Mouse (Mus musculus): ENCODE data around the gene Slc8b1. TPM values are rescaled to one million over a fixed set of nuclear protein-coding genes. Genes with fewer than 3 reads are reported as not detected.
A peak's percentile ranks its signal among the peaks of the same experiment; 100 is the strongest.

The Slc8b1 gene
- polyA plus RNA-seq, 1 experiment from 2014 or later: 2.8 TPM

GRCm38 (mm10) chr5:120511643-120512220, 764 bp downstream of the Slc8b1 start:
- Histone ChIP-seq H3K27me3 (replicated peaks) (no peaks in the 10 kb centered on the region; the same call in 1 of the 2 replicates), H3K4me2 (peak overlapping the region; percentile 72), H3K27ac (replicated peaks) (no peak overlapping the region), H3K36me3 (no peaks in the 10 kb centered on the region), H3K9ac (replicated peaks) (0 out of 2 replicates have a peak overlapping the region, but pooled peaks have one; percentile 33), H3K4me1 (peaks cover 34% of the 10 kb centered on the region), H3K9me3 (replicated peaks) (no peaks in the 10 kb centered on the region), H3K4me3 (replicated peaks) (peak overlapping the region; percentile 48)
- no peak for ATAC-seq (ENCODE audit: low FRiP score)
- 36% methylated on average over 14 of the region's 14 CpGs for WGBS

DNA sequence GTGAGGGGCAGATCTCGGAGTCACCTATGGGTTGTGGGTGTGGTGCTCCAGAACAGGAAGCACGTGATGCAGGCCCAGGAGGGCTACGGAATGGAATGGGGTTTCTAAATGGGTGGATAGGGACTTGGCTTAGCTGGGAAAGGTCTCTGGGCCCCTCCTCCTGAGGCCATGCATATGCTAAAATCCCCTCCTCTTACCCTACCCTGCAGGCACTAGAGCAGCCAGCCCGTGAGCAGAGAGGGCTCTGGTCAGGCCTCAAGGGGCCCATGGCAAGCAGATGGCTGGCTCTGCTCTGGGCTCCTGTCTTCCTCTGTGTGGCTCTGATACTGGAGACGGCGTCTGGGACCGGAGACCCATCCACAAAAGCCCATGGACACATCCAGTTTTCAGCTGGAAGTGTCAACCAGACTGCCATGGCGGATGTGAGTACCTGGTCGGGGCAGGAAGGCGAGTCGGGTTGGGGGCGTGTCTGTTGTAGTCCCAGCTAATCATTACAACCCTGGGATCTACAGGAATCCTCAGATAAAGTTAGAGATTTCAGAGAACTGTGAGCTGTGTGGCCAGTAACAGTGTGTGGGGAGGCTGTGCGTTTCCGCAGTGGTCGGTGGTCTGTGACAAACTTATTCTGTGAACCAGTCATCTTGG, 2.1 kb downstream of the Slc8b1 start:
- H3K4me1 ChIP-seq: peaks cover 31% of the 10 kb centered on the region
- no peak for ATAC-seq (ENCODE audit: low FRiP score)
- no peak overlapping the region; the same call in 1 of the 2 replicates for H3K9ac ChIP-seq (replicated peaks)
- 41% methylated on average over 15 of the region's 15 CpGs for WGBS
- H3K27ac ChIP-seq (replicated peaks): no peak overlapping the region
- H3K4me2 ChIP-seq: no peak overlapping the region
- no peaks in the 10 kb centered on the region; the same call in 1 of the 2 replicates for H3K27me3 ChIP-seq (replicated peaks)
- no peak overlapping the region for H3K4me3 ChIP-seq (replicated peaks)
- no peaks in the 10 kb centered on the region for H3K9me3 ChIP-seq (replicated peaks)
- no peaks in the 10 kb centered on the region for H3K36me3 ChIP-seq

- H3K36me3 ChIP-seq: no peaks in the 10 kb centered on the region
- H3K4me3 ChIP-seq (replicated peaks): no peak overlapping the region
- peaks cover 31% of the 10 kb centered on the region for H3K4me1 ChIP-seq
- no peaks in the 10 kb centered on the region; the same call in 1 of the 2 replicates for H3K27me3 ChIP-seq (replicated peaks)
- no peak overlapping the region for H3K27ac ChIP-seq (replicated peaks)
- H3K9ac ChIP-seq (replicated peaks): no peak overlapping the region
- no peak for ATAC-seq (ENCODE audit: low FRiP score)
- WGBS: 78% methylated on average over 9 of the region's 9 CpGs
- no peak overlapping the region for H3K4me2 ChIP-seq
- no peaks in the 10 kb centered on the region for H3K9me3 ChIP-seq (replicated peaks)
Measured at GRCm38 (mm10) chr5:120514031-120514677, 3.2 kb downstream of the Slc8b1 start.

DNA sequence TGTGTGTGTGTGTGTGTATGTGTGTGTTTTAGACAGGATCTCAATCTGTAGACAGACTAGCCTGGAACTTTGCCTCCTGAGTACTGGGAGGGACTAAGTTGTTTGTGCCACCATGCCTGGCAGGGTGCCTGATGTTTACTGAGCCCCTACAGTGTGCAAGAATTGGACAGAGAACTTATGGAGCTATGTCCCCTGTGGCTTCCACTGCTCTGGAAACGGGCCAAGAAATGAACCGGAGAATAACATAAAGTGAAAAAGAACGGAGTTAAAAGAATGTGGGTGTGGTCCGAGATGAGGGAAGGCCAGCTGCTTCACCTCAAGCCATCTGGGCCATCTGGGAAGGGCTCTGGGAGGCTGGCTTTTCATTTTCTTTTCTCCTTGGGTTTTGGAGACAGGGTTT, 3.8 kb downstream of the Slc8b1 start:
- peaks cover 31% of the 10 kb centered on the region for H3K4me1 ChIP-seq
- H3K27me3 ChIP-seq (replicated peaks): no peaks in the 10 kb centered on the region; the same call in 1 of the 2 replicates
- H3K4me2 ChIP-seq: no peak overlapping the region
- no peaks in the 10 kb centered on the region for H3K36me3 ChIP-seq
- no peaks in the 10 kb centered on the region for H3K9me3 ChIP-seq (replicated peaks)
- no peak for ATAC-seq (ENCODE audit: low FRiP score)
- H3K9ac ChIP-seq (replicated peaks): no peak overlapping the region
- no peak overlapping the region for H3K27ac ChIP-seq (replicated peaks)
- no peak overlapping the region for H3K4me3 ChIP-seq (replicated peaks)
- 17% methylated on average over 4 of the region's 4 CpGs for WGBS

DNA sequence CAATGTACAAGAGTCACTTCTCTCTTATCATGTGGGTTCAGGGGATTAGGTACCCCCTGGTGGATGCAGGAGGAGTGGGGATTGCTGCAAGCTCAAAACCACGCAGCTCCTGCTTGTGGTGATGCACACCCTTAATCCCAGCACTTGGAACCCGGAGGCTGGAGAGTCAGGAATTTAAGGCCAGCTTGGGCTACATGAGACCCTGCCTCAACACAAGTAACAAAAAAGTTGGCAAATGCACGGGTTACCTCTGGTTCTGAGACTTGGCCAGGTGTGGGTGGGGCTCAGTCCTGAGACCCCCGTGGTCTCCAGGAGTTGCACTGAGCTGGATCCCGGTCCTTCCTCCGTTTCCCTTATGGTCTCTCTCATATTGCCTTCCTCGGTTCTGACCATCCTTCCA, 4.5 kb downstream of the Slc8b1 start:
- Histone ChIP-seq H3K9ac (replicated peaks) (no peak overlapping the region), H3K4me1 (peaks cover 26% of the 10 kb centered on the region), H3K4me2 (no peak overlapping the region), H3K27me3 (replicated peaks) (no peaks in the 10 kb centered on the region; the same call in 1 of the 2 replicates), H3K9me3 (replicated peaks) (no peaks in the 10 kb centered on the region), H3K27ac (replicated peaks) (no peak overlapping the region), H3K4me3 (replicated peaks) (no peak overlapping the region), H3K36me3 (no peaks in the 10 kb centered on the region)
- no peak for ATAC-seq (ENCODE audit: low FRiP score)
- WGBS: 82% methylated on average over 7 of the region's 7 CpGs

- H3K9me3 ChIP-seq (replicated peaks): no peaks in the 10 kb centered on the region
- H3K9ac ChIP-seq (replicated peaks): no peak overlapping the region
- peaks cover 17% of the 10 kb centered on the region for H3K4me1 ChIP-seq
- no peak for ATAC-seq (ENCODE audit: low FRiP score)
- 67% methylated on average over 15 of the region's 15 CpGs for WGBS
- H3K4me3 ChIP-seq (replicated peaks): no peak overlapping the region
- H3K27me3 ChIP-seq (replicated peaks): no peaks in the 10 kb centered on the region; the same call in 1 of the 2 replicates
- H3K36me3 ChIP-seq: no peaks in the 10 kb centered on the region
- H3K4me2 ChIP-seq: no peak overlapping the region
- no peak overlapping the region for H3K27ac ChIP-seq (replicated peaks)
Measured at GRCm38 (mm10) chr5:120516221-120516984, 5.4 kb downstream of the Slc8b1 start.

GRCm38 (mm10) chr5:120517552-120517951, 6.6 kb downstream of the Slc8b1 start:
- ATAC-seq (ENCODE audit: low FRiP score): no peak
- Histone ChIP-seq H3K27me3 (replicated peaks) (no peaks in the 10 kb centered on the region), H3K4me2 (no peak overlapping the region), H3K27ac (replicated peaks) (no peak overlapping the region), H3K4me3 (replicated peaks) (no peak overlapping the region), H3K9ac (replicated peaks) (no peak overlapping the region), H3K9me3 (replicated peaks) (no peaks in the 10 kb centered on the region), H3K4me1 (peaks cover 10% of the 10 kb centered on the region; the same call in 1 of the 2 replicates), H3K36me3 (no peaks in the 10 kb centered on the region)
- whole genome bisulfite sequencing: 47% methylated on average over 9 of the region's 9 CpGs

DNA sequence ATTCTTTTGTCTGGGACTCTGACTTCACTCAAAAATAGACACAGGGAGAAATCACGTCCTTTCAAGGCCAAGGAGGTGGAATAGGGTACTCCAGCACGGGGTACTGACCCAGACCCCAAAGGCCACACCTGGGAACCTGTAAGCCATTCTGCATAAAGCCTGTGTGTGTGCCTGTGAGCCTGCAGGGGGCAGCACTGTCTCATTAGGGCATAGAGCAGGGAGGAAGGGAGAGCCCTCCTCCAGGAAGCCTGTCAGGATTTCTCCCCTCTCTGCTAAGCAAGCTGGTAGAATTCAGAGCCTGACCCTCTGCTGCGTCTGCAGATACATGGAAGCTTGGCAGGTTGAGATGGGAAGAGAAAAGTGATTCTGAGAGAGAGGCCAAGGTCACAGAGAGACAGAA, 11.7 kb downstream of the Slc8b1 start:
- Histone ChIP-seq H3K36me3 (no peaks in the 10 kb centered on the region), H3K9me3 (replicated peaks) (no peaks in the 10 kb centered on the region), H3K4me1 (no peaks in the 10 kb centered on the region), H3K27me3 (replicated peaks) (no peaks in the 10 kb centered on the region), H3K27ac (replicated peaks) (no peak overlapping the region), H3K4me3 (replicated peaks) (no peak overlapping the region), H3K4me2 (no peak overlapping the region), H3K9ac (replicated peaks) (no peak overlapping the region)
- no peak for ATAC-seq (ENCODE audit: low FRiP score)
- 77% methylated on average over 3 of the region's 3 CpGs for WGBS

DNA sequence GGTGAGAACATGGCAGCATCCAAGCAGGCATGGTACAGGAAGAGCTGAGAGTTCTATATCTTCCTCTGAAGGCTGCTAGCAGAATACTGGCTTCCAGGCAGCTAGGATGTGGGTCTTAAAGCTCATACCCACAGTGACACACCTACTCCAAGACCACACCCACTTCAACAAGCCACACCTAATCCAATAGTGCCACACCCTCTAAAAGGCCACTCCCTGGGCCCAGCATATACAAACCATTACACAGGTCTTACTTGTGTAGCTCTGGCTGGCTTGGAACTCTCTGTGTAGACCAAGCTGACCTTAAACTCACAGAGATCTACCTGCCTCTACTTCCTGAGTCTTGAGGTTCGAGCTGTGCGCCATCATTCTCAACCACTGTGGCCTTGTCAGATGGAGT, 13.8 kb downstream of the Slc8b1 start:
- no peaks in the 10 kb centered on the region for H3K9me3 ChIP-seq (replicated peaks)
- no peak for ATAC-seq (ENCODE audit: low FRiP score)
- WGBS: 99% methylated on average over 2 of the region's 2 CpGs

GRCm38 (mm10) chr5:120525737-120526136, 14.8 kb downstream of the Slc8b1 start:
- Histone ChIP-seq H3K4me3 (replicated peaks) (no peak overlapping the region), H3K36me3 (no peaks in the 10 kb centered on the region), H3K4me2 (no peak overlapping the region), H3K27me3 (replicated peaks) (no peaks in the 10 kb centered on the region), H3K9ac (replicated peaks) (no peak overlapping the region), H3K27ac (replicated peaks) (no peak overlapping the region), H3K4me1 (no peaks in the 10 kb centered on the region), H3K9me3 (replicated peaks) (no peaks in the 10 kb centered on the region)
- 38% methylated on average over 5 of the region's 5 CpGs for WGBS
- no peak for ATAC-seq (ENCODE audit: low FRiP score)

More for the DNA sequence above, 13.8 kb downstream of the Slc8b1 start:
- Histone ChIP-seq H3K4me3 (replicated peaks) (no peak overlapping the region), H3K4me1 (no peaks in the 10 kb centered on the region), H3K27me3 (replicated peaks) (no peaks in the 10 kb centered on the region), H3K4me2 (no peak overlapping the region), H3K27ac (replicated peaks) (no peak overlapping the region), H3K36me3 (no peaks in the 10 kb centered on the region), H3K9ac (replicated peaks) (no peak overlapping the region)

DNA sequence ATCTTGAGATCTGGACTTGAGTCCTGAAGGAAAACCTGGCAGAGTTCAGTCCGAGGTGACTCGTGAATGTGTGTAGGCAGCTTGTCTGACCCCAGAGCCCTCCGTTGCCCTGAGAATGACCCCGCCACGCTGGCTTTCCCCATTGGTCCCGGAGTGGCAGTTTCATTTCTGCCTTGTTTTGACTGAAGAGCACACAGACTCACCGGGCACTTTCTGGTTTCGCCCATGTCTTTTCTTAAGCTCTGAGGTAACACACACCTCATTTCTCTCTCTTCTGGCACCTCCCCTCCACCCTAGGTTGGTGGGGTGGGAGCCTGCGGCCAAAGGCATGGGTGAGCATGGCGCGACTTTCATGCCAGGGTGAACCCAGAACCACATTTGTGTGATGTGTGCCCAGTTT, 15.3 kb downstream of the Slc8b1 start:
- H3K27ac ChIP-seq (replicated peaks): no peak overlapping the region
- no peak overlapping the region for H3K9ac ChIP-seq (replicated peaks)
- no peaks in the 10 kb centered on the region for H3K9me3 ChIP-seq (replicated peaks)
- H3K36me3 ChIP-seq: no peaks in the 10 kb centered on the region
- 70% methylated on average over 11 of the region's 11 CpGs for WGBS
- no peaks in the 10 kb centered on the region for H3K27me3 ChIP-seq (replicated peaks)
- H3K4me2 ChIP-seq: no peak overlapping the region
- ATAC-seq (ENCODE audit: low FRiP score): no peak
- H3K4me1 ChIP-seq: no peaks in the 10 kb centered on the region
- no peak overlapping the region for H3K4me3 ChIP-seq (replicated peaks)

Data from neural tube, embryonic 15.5 days (tissue).